Mouse (Mus musculus): ENCODE data around the gene Usp7. TPM values are rescaled to one million over a fixed set of nuclear protein-coding genes. Genes with fewer than 3 reads are reported as not detected.

Usp7 gene
- 100 to 1,000 TPM; 141 to 146 TPM for total RNA-seq (2023)

DNA sequence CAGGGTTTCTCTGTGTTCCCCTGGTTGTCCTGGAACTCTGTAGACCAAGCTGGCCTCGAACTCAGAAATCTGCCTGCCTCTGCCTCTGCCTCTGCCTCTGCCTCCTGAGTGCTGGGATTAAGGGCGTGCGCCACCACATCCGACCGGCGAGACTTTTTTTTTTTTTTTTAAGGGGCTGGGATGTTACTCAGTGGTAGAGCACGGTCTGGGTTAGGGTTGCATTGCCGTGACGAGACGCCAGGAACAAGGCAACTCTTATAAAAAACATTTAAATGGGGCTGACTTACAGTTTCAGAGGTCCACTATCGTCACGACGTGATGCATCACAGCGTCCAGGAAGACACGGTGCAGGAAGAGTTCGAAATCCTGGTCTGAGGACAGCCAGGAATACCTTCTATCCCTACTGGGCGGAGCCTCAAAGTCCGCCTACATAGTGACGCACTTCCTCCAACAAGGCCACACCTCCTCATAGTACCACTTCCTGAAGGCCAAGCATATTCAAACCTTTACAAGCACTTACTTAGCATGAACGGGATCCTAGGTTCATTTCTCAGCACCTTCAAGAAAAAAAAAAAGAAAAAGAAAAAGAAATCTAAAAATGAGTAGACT, at the start of gene Usp7:
Gene Usp7 (minus strand): TSS at position 360 of the 609 bp plus-strand sequence.

GRCm38 (mm10) chr16:8829564-8830359, 37.7 kb upstream of the Usp7 start, which contains the start of gene 1810013L24Rik:
Gene 1810013L24Rik, plus strand, starts transcription at chr16:8830100.

DNA sequence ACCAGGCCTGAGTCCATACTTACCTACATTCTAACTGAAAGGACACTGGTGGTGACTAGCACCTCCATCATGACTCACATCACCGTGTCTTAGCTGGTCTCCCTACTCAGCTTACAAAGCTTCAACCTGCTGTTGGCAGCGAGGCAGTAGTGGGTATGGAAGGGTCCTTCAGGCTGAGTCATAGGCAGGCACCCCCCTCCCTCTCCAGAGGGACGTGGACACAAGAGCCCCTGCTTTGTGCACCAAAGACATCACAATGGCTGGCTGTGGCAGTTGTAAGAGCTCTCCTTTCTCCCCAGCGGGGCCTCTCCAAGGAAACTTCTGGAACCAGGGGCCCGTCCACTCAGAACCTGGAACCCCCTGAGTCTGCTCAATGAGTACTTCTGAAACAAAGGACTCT, 111.6 kb downstream of the Usp7 start, which contains the start of gene Gm5767:
Gene Gm5767 (plus strand): TSS at position 301 of the 400 bp plus-strand sequence.

DNA sequence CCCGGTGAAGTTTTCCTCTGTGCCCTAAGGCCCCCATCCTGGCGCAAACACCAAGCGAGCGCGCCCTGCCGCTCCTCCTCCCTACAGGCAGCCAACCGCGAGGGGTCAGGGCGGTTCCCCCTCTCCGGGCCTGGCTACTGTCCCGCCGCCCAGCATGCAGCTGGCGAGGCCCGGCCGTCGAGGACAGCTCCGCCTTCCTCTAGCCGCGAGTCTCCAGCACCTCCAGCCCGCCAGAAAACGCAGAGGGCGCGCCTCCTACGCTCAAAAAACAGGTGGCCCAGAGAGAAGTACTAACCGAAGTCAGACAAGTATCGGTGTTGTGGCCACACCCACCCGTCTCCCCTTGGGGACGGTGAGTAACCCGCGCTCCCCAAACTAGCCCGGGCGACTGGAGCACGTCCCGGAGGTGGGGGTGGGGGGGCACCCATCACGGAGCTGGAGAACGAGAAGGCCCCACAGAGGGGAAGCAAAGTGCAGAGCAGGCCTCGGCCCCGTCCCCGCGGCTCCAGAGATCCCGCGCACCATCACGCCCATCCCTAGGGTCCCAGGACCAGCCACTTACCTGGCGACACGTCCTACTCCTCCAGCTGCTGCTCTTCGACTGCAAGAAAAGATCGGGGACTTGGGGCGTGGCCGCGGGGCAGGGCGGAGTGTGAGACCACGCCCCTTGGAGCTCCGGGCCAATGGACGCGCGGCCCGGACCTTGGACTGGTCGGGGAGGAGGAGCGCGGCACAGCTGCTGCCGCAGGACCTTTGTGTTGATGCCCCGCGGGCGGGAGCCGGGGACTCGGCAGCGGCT, 120.4 kb downstream of the Usp7 start, which contains the start of gene Carhsp1:
Gene Carhsp1 (minus strand): TSS at position 605 of the 799 bp plus-strand sequence.

Other genes starting within 250 kb of the Usp7 start
- gene Pmm2, start 154.6 kb downstream of the Usp7 start, total RNA-seq (2023), result 10 to 100 TPM; 27.5 to 41.0 TPM
- gene Tmem186, start 154.6 kb downstream of the Usp7 start, total RNA-seq (2023), result 1 to 10 TPM; 3.1 to 3.4 TPM
- 10 to 100 TPM; 58.2 to 67.3 TPM for gene Carhsp1, start 120.2 kb downstream of the Usp7 start, total RNA-seq (2023)
- not detected for gene Gm5767, start 111.5 kb downstream of the Usp7 start, total RNA-seq (2023)
- gene 1810013L24Rik, start 37.8 kb upstream of the Usp7 start, total RNA-seq (2023), result 10 to 100 TPM; 85.4 to 90.5 TPM

Data from neutrophil, adult 59 days (primary cell).